Mouse (Mus musculus) CH12.LX (cell line): Measurements from ENCODE around the gene 2410004B18Rik. TPM values are rescaled to one million over a fixed set of nuclear protein-coding genes. Genes with fewer than 3 reads are reported as not detected.

Source experiments
- DNase-seq: peaks from one replicate; pipeline ENCODE4 v3.0.0-alpha.2; 2013; ENCODE audit errors: extremely low read depth
- H3K27ac ChIP-seq: 2 replicates; pipeline ENCODE4 v1.5.1; 2012; ENCODE audit warnings: low read depth, mild to moderate bottlenecking, control low read depth, moderate library complexity; ENCODE audit not compliant: insufficient read depth
- H3K27me3 ChIP-seq: replicated peaks from 2 replicates; pipeline ENCODE3; 2012; ENCODE audit warnings: inconsistent platforms
- H3K36me3 ChIP-seq, 2 experiments: replicated peaks in 1 of 2; 2 replicates each; pipeline versions ENCODE3 to v1.6.1; 2012; ENCODE audit warnings: inconsistent platforms in 1 of 2, low read length in 1 of 2, mild to moderate bottlenecking in 1 of 2, mixed read lengths in 1 of 2, moderate library complexity in 1 of 2; ENCODE audit not compliant: control insufficient read depth in 1 of 2, insufficient read depth in 1 of 2
- H3K4me1 ChIP-seq, 2 experiments: 2 replicates each; pipeline ENCODE4 v1.6.1; 2012; ENCODE audit warnings: inconsistent platforms in 1 of 2, moderate library complexity in 1 of 2; ENCODE audit not compliant: insufficient read depth in 2 of 2, control insufficient read depth in 1 of 2
- H3K4me2 ChIP-seq: 2 replicates; pipeline ENCODE4 v1.6.1; 2012; ENCODE audit warnings: low read depth, mild to moderate bottlenecking, control low read depth; ENCODE audit not compliant: poor library complexity, insufficient read depth, severe bottlenecking
- H3K4me3 ChIP-seq, 3 experiments: fragments of 150-350 bp in 1 of 3; sonication (generic) in 1 of 3; replicated peaks in 1 of 3; 2 replicates each; pipeline versions ENCODE3 to v1.5.1; 2011 to 2012; ENCODE audit warnings: low read depth in 2 of 3, low read length in 2 of 3, mild to moderate bottlenecking in 2 of 3, moderate library complexity in 2 of 3, control low read depth in 1 of 3, improper control_type of control experiment in 1 of 3, inconsistent platforms in 1 of 3, mixed read lengths in 1 of 3; ENCODE audit not compliant: poor library complexity in 1 of 3
- H3K79me2 ChIP-seq: replicated peaks from 2 replicates; pipeline ENCODE4 v1.6.1; 2012; ENCODE audit warnings: mild to moderate bottlenecking, moderate library complexity; ENCODE audit not compliant: control insufficient read depth, poor library complexity, insufficient read depth, severe bottlenecking; ENCODE audit errors: extremely low read depth
- H3K9ac ChIP-seq: 2 replicates; pipeline ENCODE4 v1.6.1; 2012; ENCODE audit warnings: low read depth, mild to moderate bottlenecking, control low read depth, moderate library complexity; ENCODE audit not compliant: insufficient read depth
- H3K9me3 ChIP-seq: replicated peaks from 2 replicates; pipeline ENCODE3; 2012; ENCODE audit warnings: low read length, inconsistent platforms, mixed read lengths
- CHD1 ChIP-seq: IDR thresholded peaks from 2 replicates; pipeline ENCODE4 v1.6.1; 2012; ENCODE audit warnings: low read depth, low read length, improper control_type of control experiment, inconsistent platforms
- CTCF ChIP-seq, 2 experiments: IDR thresholded peaks in 1 of 2; conservative IDR thresholded peaks in 1 of 2; 2 replicates each; pipeline ENCODE4 v1.5.1; 2011 to 2012; ENCODE audit warnings: low read depth in 2 of 2, low read length in 2 of 2, improper control_type of control experiment in 1 of 2, inconsistent platforms in 1 of 2, mild to moderate bottlenecking in 1 of 2, moderate library complexity in 1 of 2
- ELF1 ChIP-seq: IDR thresholded peaks from 2 replicates; pipeline ENCODE4 v1.6.1; 2014; ENCODE audit warnings: low read depth, mild to moderate bottlenecking, inconsistent platforms, low read length, improper control_type of control experiment
- GABPA ChIP-seq: IDR thresholded peaks from 2 replicates; pipeline ENCODE4 v1.6.1; 2012; ENCODE audit warnings: low read depth, low read length, improper control_type of control experiment, inconsistent platforms; ENCODE audit not compliant: insufficient replicate concordance
- HCFC1 ChIP-seq: IDR thresholded peaks from 2 replicates; pipeline ENCODE4 v1.6.1; 2012; ENCODE audit warnings: low read depth, mild to moderate bottlenecking, inconsistent platforms, low read length, improper control_type of control experiment
- IRF4 ChIP-seq: IDR thresholded peaks from 2 replicates; pipeline ENCODE4 v1.6.1; 2014; ENCODE audit warnings: low read depth, mild to moderate bottlenecking, inconsistent platforms, low read length, improper control_type of control experiment
- JUN ChIP-seq: IDR thresholded peaks from 2 replicates; pipeline ENCODE4 v1.6.1; 2011; ENCODE audit warnings: low read depth, mild to moderate bottlenecking, low read length, improper control_type of control experiment, moderate library complexity; ENCODE audit not compliant: insufficient read depth
- MAX ChIP-seq: IDR thresholded peaks from 2 replicates; pipeline ENCODE4 v1.6.1; 2011; ENCODE audit warnings: low read length, improper control_type of control experiment
- NELFE ChIP-seq: IDR thresholded peaks from 2 replicates; pipeline ENCODE4 v1.6.1; 2011; ENCODE audit warnings: low read depth, low read length, improper control_type of control experiment
- PAX5 ChIP-seq: IDR thresholded peaks from 2 replicates; pipeline ENCODE4 v1.6.1; 2012; ENCODE audit warnings: low read length, inconsistent platforms, mixed read lengths
- POLR2A ChIP-seq: IDR thresholded peaks from 2 replicates; pipeline ENCODE4 v1.6.1; 2011; ENCODE audit warnings: low read depth, mild to moderate bottlenecking, improper control_type of control experiment, low read length
- RCOR1 ChIP-seq: conservative IDR thresholded peaks from 2 replicates; pipeline ENCODE4 v1.6.1; 2012; ENCODE audit warnings: low read depth, mild to moderate bottlenecking, inconsistent platforms, low read length, improper control_type of control experiment
- SMC3 ChIP-seq: IDR thresholded peaks from 2 replicates; pipeline ENCODE4 v1.6.1; 2011; ENCODE audit warnings: low read depth, low read length, improper control_type of control experiment
- UBTF ChIP-seq: IDR thresholded peaks from 2 replicates; pipeline ENCODE4 v1.6.1; 2012; ENCODE audit warnings: low read depth, mild to moderate bottlenecking, inconsistent platforms, low read length, improper control_type of control experiment, moderate library complexity
- USF1 ChIP-seq: IDR thresholded peaks from 2 replicates; pipeline ENCODE4 v1.6.1; 2014; ENCODE audit warnings: low read depth, mild to moderate bottlenecking, inconsistent platforms, low read length, improper control_type of control experiment
- ZKSCAN1 ChIP-seq: IDR thresholded peaks from 2 replicates; pipeline ENCODE4 v1.6.1; 2012; ENCODE audit warnings: low read depth, inconsistent platforms, low read length, improper control_type of control experiment, borderline replicate concordance
- ZMIZ1 ChIP-seq: IDR thresholded peaks from 2 replicates; pipeline ENCODE4 v1.6.1; 2012; ENCODE audit warnings: low read depth, mild to moderate bottlenecking, inconsistent platforms, low read length, improper control_type of control experiment
- ZNF384 ChIP-seq: IDR thresholded peaks from 2 replicates; pipeline ENCODE4 v1.6.1; 2012; ENCODE audit warnings: low read depth, low read length, improper control_type of control experiment, inconsistent platforms
- dilution Hi-C: fragments of 300-500 bp; cut with MboI; formaldehyde crosslinking; loops from 2 replicates; pipeline ENCODE4 v1.14.3; 2020; ENCODE audit warnings: low sequenced_read_pairs; ENCODE audit not compliant: extremely low pct_unique_long_range_greater_than_20kb, extremely low pct_ligation_motif_present
- in situ Hi-C: fragments of 300-500 bp; cut with MboI; formaldehyde crosslinking; loops from 3 replicates; pipeline ENCODE4 v1.14.3; 2019; ENCODE audit warnings: low sequenced_read_pairs, low pct_ligation_motif_present, low pct_unique_long_range_greater_than_20kb, mixed read lengths
- polyA plus RNA-seq: library from polyadenylated mRNA; unstranded; fragments of >175 nt; gene quantifications from 2 replicates; pipeline ENCODE4 v1.2.1, GENCODE M21; 2012; ENCODE audit warnings: low read depth; ENCODE audit not compliant: insufficient read length
- total RNA-seq, 2 experiments: library from RNA; depleted of rRNA; stranded (reverse); fragments of 300-350 nt in 1 of 2; fragments of >200 nt in 1 of 2; gene quantifications; 2 replicates each; pipeline ENCODE4 v1.2.3; 2012 to 2014

Gene 2410004B18Rik
- total and polyA plus RNA-seq, 3 experiments: 51.9 to 138 (median 123) TPM

DNA sequence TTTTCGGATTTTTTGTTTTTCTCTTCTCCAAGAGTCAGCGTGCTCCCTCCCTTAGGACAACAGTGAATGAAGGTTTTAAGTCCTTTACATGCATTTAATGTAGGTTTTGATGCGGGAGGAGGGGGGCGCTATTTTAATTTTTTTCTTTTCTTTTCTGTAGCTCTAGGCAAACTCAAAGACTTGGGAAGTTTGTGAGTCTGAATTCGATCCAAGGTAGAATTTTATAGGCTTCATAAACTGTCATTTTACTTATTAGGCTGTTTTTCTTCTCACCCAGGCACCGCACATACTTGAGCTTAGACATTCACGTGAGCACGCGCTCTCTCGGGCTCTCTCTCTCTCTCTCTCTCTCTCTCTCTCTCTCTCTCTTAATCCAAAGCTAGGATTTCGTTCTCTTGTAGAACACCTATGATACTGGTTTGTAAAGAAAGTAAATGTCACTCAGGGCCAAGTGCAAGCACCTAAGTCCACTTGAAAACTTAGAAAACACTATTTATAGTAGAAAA lies 51.8 kb downstream of the 2410004B18Rik start:
- Histone ChIP-seq H3K27ac (no peak overlapping the region), H3K4me3 (no peak overlapping the region), H3K4me1 (peaks cover 3 to 19% of the 10 kb centered on the region in 2 experiments; a peak in 3 of 4 replicates), H3K79me2 (no peaks in the 10 kb centered on the region), H3K36me3 (no peaks in the 10 kb centered on the region), H3K9ac (no peak overlapping the region), H3K27me3 (no peaks in the 10 kb centered on the region), H3K9me3 (peaks cover 20% of the 10 kb centered on the region), H3K4me2 (no peak overlapping the region)
- in situ Hi-C loops (no loop called here), dilution Hi-C loops (no loop called here)
- no peak for DNase-seq
- TF ChIP-seq RCOR1 (no peak), ZKSCAN1 (no peak), HCFC1 (no peak), SMC3 (no peak), UBTF (no peak)

DNA sequence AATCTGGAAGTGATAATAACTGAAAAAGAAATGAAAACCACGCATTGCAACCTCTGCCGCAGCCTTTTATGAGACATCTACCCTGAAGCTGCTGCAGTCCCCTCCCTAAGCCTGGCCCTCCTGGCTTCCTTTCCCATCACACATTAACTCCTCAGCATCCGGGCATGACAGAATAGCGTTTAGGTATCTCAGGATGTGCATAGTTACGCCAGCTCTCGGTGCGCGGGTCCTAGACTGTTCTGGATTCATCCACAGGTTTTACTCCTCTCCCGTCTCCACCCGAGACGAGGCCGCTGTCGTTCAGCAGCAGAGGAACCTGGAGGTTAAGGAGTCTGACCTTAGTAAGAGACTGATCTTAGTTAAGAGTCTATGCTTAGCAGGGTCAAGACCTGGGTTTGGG lies 53.3 kb downstream of the 2410004B18Rik start:
- no peak overlapping the region for H3K27ac ChIP-seq
- peaks cover 3 to 19% of the 10 kb centered on the region in 2 experiments; a peak in 3 of 4 replicates for H3K4me1 ChIP-seq
- DNase-seq: no peak
- H3K4me3 ChIP-seq: no peak overlapping the region
- dilution Hi-C loops: no loop called here
- H3K9ac ChIP-seq: no peak overlapping the region
- H3K79me2 ChIP-seq: no peaks in the 10 kb centered on the region
- H3K36me3 ChIP-seq: no peaks in the 10 kb centered on the region
- H3K4me2 ChIP-seq: no peak overlapping the region
- H3K9me3 ChIP-seq: peaks cover 20% of the 10 kb centered on the region
- TF ChIP-seq MAX: no peak
- TF ChIP-seq CTCF (conservative IDR thresholded peaks at IDR 0.05 in 1 of 2, IDR thresholded peaks at IDR 0.05 in 1 of 2; ENCODE audit: low read depth in 2 of 2, low read length in 2 of 2): no peak
- TF ChIP-seq NELFE: no peak
- no peak for TF ChIP-seq UBTF
- no peak for TF ChIP-seq USF1
- no peak for TF ChIP-seq ELF1
- TF ChIP-seq POLR2A: no peak
- TF ChIP-seq PAX5: no peak
- TF ChIP-seq ZMIZ1: no peak
- TF ChIP-seq IRF4: no peak
- in situ Hi-C loops: no loop called here
- H3K27me3 ChIP-seq: no peaks in the 10 kb centered on the region

DNA sequence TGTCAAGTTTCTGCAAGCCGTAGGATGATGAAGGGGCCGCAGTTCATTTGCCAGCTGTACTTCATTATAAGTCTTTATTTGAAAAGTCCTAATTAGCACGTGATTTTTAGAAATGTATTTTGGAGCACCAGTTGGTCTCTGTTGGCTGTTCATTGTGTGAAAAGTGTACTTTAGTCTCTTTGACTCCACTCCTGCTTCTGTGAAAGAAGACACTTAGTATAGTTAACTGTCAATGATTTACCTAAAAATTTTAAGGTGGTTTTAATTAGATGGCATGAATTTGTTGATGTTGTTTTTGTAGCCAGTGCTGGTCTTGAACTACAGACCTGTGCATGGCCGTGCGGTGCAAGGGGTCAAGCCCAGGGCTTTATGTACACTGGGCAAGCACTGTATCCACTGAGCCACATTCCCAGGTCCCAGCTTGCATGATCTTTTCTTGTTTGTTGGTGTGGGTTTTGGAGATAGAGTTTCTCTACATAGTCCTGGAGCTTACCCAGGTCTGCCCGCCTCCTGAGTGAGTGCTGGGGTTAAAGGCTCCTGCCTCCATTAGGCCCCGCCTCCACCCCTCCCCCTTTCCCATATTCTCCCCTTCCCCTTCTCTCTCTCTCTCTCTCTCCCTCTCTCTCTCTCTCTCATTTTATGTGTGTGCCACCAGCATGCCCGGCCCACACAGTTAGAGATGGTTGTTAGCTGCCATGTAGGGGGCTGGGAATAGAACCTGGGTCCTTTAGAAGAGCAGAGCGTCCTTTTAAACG lies 54.3 kb downstream of the 2410004B18Rik start:
- no peak for DNase-seq
- dilution Hi-C loops: no loop called here
- TF ChIP-seq CHD1: no peak
- no peak for TF ChIP-seq ZMIZ1
- TF ChIP-seq JUN: no peak
- no peak for TF ChIP-seq ZNF384
- no peak for TF ChIP-seq SMC3
- no peak for TF ChIP-seq USF1
- TF ChIP-seq GABPA: no peak
- H3K4me1 ChIP-seq: peaks cover 3 to 19% of the 10 kb centered on the region in 2 experiments; a peak in 3 of 4 replicates
- no peaks in the 10 kb centered on the region for H3K36me3 ChIP-seq
- peaks cover 20% of the 10 kb centered on the region for H3K9me3 ChIP-seq
- peaks cover 2% of the 10 kb centered on the region for H3K27me3 ChIP-seq
- no peak overlapping the region for H3K4me3 ChIP-seq
- in situ Hi-C loops: no loop called here
- H3K4me2 ChIP-seq: no peak overlapping the region
- no peak overlapping the region for H3K27ac ChIP-seq
- no peak overlapping the region for H3K9ac ChIP-seq
- H3K79me2 ChIP-seq: no peaks in the 10 kb centered on the region
